Mouse (Mus musculus) large intestine, adult 2 months (tissue): ENCODE results near the gene Kcnq5. TPM values are rescaled to one million over a fixed set of nuclear protein-coding genes. Genes with fewer than 3 reads are reported as not detected.
"Not testable (repeated sequence)": the region's sequence is repeated elsewhere in the genome, so short reads cannot be mapped to it uniquely, and the experiment has no call there.

Experiments
- DNase-seq: peaks from one replicate; pipeline ENCODE4 v3.0.0-alpha.2; 2012; ENCODE audit warnings: low read depth, low spot score
- WGBS: fragments of 180-500 bp; shearing (Covaris S2); methylation state at CpG from one replicate; pipeline ENCODE4 v1.1.7; 2018; 5-methylcytosine and 5-hydroxymethylcytosine counted together
- polyA plus RNA-seq: library from polyadenylated mRNA; depleted of rRNA; stranded (reverse); fragments of >200 nt; gene quantifications from 2 replicates; pipeline ENCODE4 v1.2.3, GENCODE M21; 2012

Gene Kcnq5
- polyA plus RNA-seq, 1 experiment: 0.11 TPM

GRCm38 (mm10) chr1:21868484-21868883, 93.3 kb downstream of the Kcnq5 start:
- DNase-seq: no peak
- WGBS: 66% methylated on average over 1 of the region's 1 CpGs

- DNase-seq: no peak
- 65% methylated on average over 3 of the region's 3 CpGs for WGBS
These were observed 105.3 kb downstream of the Kcnq5 start for GRCm38 (mm10) chr1:21856399-21856798.

- no peak for DNase-seq
- WGBS: 40% methylated on average over 3 of the region's 3 CpGs
These were observed 123.2 kb downstream of the Kcnq5 start for GRCm38 (mm10) chr1:21838534-21838933.

- 71% methylated on average over 2 of the region's 2 CpGs for WGBS
- no peak for DNase-seq
These were observed 124.4 kb downstream of the Kcnq5 start for GRCm38 (mm10) chr1:21837387-21837786.

GRCm38 (mm10) chr1:21836337-21836736, 125.4 kb downstream of the Kcnq5 start:
- DNase-seq: no peak
- 69% methylated on average over 3 of the region's 3 CpGs for WGBS

GRCm38 (mm10) chr1:21829909-21830455, 131.8 kb downstream of the Kcnq5 start:
- WGBS: 64% methylated on average over 6 of the region's 6 CpGs
- DNase-seq: no peak

- whole genome bisulfite sequencing: 76% methylated on average over 10 of the region's 10 CpGs
- no peak for DNase-seq
These were observed 141.6 kb downstream of the Kcnq5 start for GRCm38 (mm10) chr1:21820066-21820630.

- no peak for DNase-seq
- WGBS: 87% methylated on average over 2 of the region's 2 CpGs
These were observed 156.7 kb downstream of the Kcnq5 start for GRCm38 (mm10) chr1:21805064-21805463.

GRCm38 (mm10) chr1:21804477-21804866, 157.3 kb downstream of the Kcnq5 start:
- DNase-seq: no peak
- WGBS: 51% methylated on average over 2 of the region's 2 CpGs

GRCm38 (mm10) chr1:21803751-21804476, 157.8 kb downstream of the Kcnq5 start:
- WGBS: 82% methylated on average over 5 of the region's 5 CpGs
- no peak for DNase-seq

GRCm38 (mm10) chr1:21780746-21781145, 181.0 kb downstream of the Kcnq5 start:
- no peak for DNase-seq
- WGBS: 78% methylated on average over 5 of the region's 5 CpGs

GRCm38 (mm10) chr1:21777560-21777959, 184.2 kb downstream of the Kcnq5 start:
- WGBS: 37% methylated on average over 5 of the region's 5 CpGs
- DNase-seq: no peak

- no peak for DNase-seq
- 67% methylated on average over 5 of the region's 5 CpGs for WGBS
These were observed 187.8 kb downstream of the Kcnq5 start for GRCm38 (mm10) chr1:21773931-21774330.

GRCm38 (mm10) chr1:21770494-21770893, 191.2 kb downstream of the Kcnq5 start:
- no peak for DNase-seq
- WGBS: 81% methylated on average over 1 of the region's 1 CpGs

- DNase-seq: no peak
- 81% methylated on average over 1 of the region's 1 CpGs for WGBS
These were observed 212.4 kb downstream of the Kcnq5 start for GRCm38 (mm10) chr1:21749297-21749696.

GRCm38 (mm10) chr1:21729131-21729530, 232.6 kb downstream of the Kcnq5 start:
- no peak for DNase-seq

GRCm38 (mm10) chr1:21723231-21723630, 238.5 kb downstream of the Kcnq5 start:
- WGBS: 55% methylated on average over 2 of the region's 2 CpGs
- DNase-seq: not testable (repeated sequence)

More at GRCm38 (mm10) chr1:21729131-21729530, 232.6 kb downstream of the Kcnq5 start:
- WGBS: 23% methylated on average over 1 of the region's 1 CpGs

- no peak for DNase-seq
These were observed 240.5 kb downstream of the Kcnq5 start for GRCm38 (mm10) chr1:21721246-21721645.

- DNase-seq: no peak
- WGBS: 65% methylated on average over 3 of the region's 3 CpGs
These were observed 246.9 kb downstream of the Kcnq5 start for GRCm38 (mm10) chr1:21714816-21715215.

- no peak for DNase-seq
- WGBS: 65% methylated on average over 2 of the region's 2 CpGs
These were observed 249.0 kb downstream of the Kcnq5 start for GRCm38 (mm10) chr1:21712711-21713110.

GRCm38 (mm10) chr1:21690458-21690857, 271.3 kb downstream of the Kcnq5 start:
- WGBS: 64% methylated on average over 2 of the region's 2 CpGs

More at GRCm38 (mm10) chr1:21690458-21690857, 271.3 kb downstream of the Kcnq5 start:
- no peak for DNase-seq
